Mouse (Mus musculus) embryonic fibroblast, embryonic 13.5 days (primary cell): ENCODE results near the gene Nyap2. TPM values are rescaled to one million over a fixed set of nuclear protein-coding genes. Genes with fewer than 3 reads are reported as not detected.

ENCODE experiments used
- H3K27ac ChIP-seq: 2 replicates; pipeline ENCODE4 v1.5.1; 2012; ENCODE audit warnings: low read length, control low read depth, inconsistent platforms; ENCODE audit not compliant: insufficient read depth
- H3K4me1 ChIP-seq: 2 replicates; pipeline ENCODE4 v1.6.1; 2011; ENCODE audit warnings: low read length; ENCODE audit not compliant: control insufficient read depth, insufficient read depth
- H3K4me3 ChIP-seq: 2 replicates; pipeline ENCODE4 v1.5.1; 2011; ENCODE audit warnings: mild to moderate bottlenecking, control low read depth, low read length; ENCODE audit not compliant: insufficient read depth
- CTCF ChIP-seq: IDR thresholded peaks from 2 replicates; pipeline ENCODE4 v1.5.1; 2011; ENCODE audit warnings: mild to moderate bottlenecking, control low read depth, low read length, moderate library complexity, borderline replicate concordance; ENCODE audit not compliant: insufficient read depth
- POLR2A ChIP-seq: IDR thresholded peaks from 2 replicates; pipeline ENCODE4 v1.6.1; 2011; ENCODE audit warnings: low read depth, mild to moderate bottlenecking, control low read depth, low read length, moderate library complexity
- polyA plus RNA-seq: library from polyadenylated mRNA; stranded (reverse); fragments of >200 nt; gene quantifications from 2 replicates; pipeline ENCODE4 v1.2.4, GENCODE M21; 2011; ENCODE audit warnings: low read depth; ENCODE audit not compliant: missing spikeins, insufficient read length

The Nyap2 gene
- polyA plus RNA-seq, 1 experiment, result 0.14 TPM

- no peaks in the 10 kb centered on the region for H3K4me1 ChIP-seq
- H3K27ac ChIP-seq, result no peak overlapping the region
- H3K4me3 ChIP-seq, result no peak overlapping the region
- TF ChIP-seq POLR2A (no peak), CTCF (no peak)
Observed at GRCm38 (mm10) chr1:81266441-81266840, 189.7 kb downstream of the Nyap2 start.

- Histone ChIP-seq H3K4me3 (no peak overlapping the region), H3K27ac (no peak overlapping the region), H3K4me1 (no peaks in the 10 kb centered on the region)
- TF ChIP-seq CTCF, result no peak
Observed at GRCm38 (mm10) chr1:81280978-81281377, 204.2 kb downstream of the Nyap2 start.

- no peak overlapping the region for H3K4me3 ChIP-seq
- no peak for TF ChIP-seq POLR2A
- no peak for TF ChIP-seq CTCF
- H3K27ac ChIP-seq, result no peak overlapping the region
- no peaks in the 10 kb centered on the region for H3K4me1 ChIP-seq
Observed at GRCm38 (mm10) chr1:81285633-81286032, 208.9 kb downstream of the Nyap2 start.

GRCm38 (mm10) chr1:81287088-81287487 lies 210.3 kb downstream of the Nyap2 start:
- no peak for TF ChIP-seq POLR2A
- no peak for TF ChIP-seq CTCF

GRCm38 (mm10) chr1:81300735-81301134 lies 224.0 kb downstream of the Nyap2 start:
- TF ChIP-seq CTCF, result peak; percentile 49; the same call in 1 of the 2 replicates
- TF ChIP-seq POLR2A, result no peak
- no peak overlapping the region for H3K27ac ChIP-seq
- H3K4me1 ChIP-seq, result no peaks in the 10 kb centered on the region
- H3K4me3 ChIP-seq, result no peak overlapping the region

More at GRCm38 (mm10) chr1:81287088-81287487, 210.3 kb downstream of the Nyap2 start:
- Histone ChIP-seq H3K27ac (no peak overlapping the region), H3K4me1 (no peaks in the 10 kb centered on the region), H3K4me3 (no peak overlapping the region)

GRCm38 (mm10) chr1:81301661-81302060 lies 224.9 kb downstream of the Nyap2 start:
- H3K27ac ChIP-seq, result no peak overlapping the region
- no peaks in the 10 kb centered on the region for H3K4me1 ChIP-seq
- TF ChIP-seq CTCF, result no peak
- TF ChIP-seq POLR2A, result no peak
- H3K4me3 ChIP-seq, result no peak overlapping the region

- H3K4me1 ChIP-seq, result no peaks in the 10 kb centered on the region
- no peak overlapping the region for H3K4me3 ChIP-seq
- H3K27ac ChIP-seq, result no peak overlapping the region
- TF ChIP-seq POLR2A (no peak), CTCF (no peak)
Observed at GRCm38 (mm10) chr1:81303389-81303788, 226.6 kb downstream of the Nyap2 start.

- no peak overlapping the region for H3K27ac ChIP-seq
Observed at GRCm38 (mm10) chr1:81307407-81307806, 230.7 kb downstream of the Nyap2 start.

GRCm38 (mm10) chr1:81307934-81308333 lies 231.2 kb downstream of the Nyap2 start:
- Histone ChIP-seq H3K27ac (no peak overlapping the region), H3K4me1 (no peaks in the 10 kb centered on the region), H3K4me3 (no peak overlapping the region)
- TF ChIP-seq POLR2A, result no peak
- no peak for TF ChIP-seq CTCF

More at GRCm38 (mm10) chr1:81307407-81307806, 230.7 kb downstream of the Nyap2 start:
- no peak overlapping the region for H3K4me3 ChIP-seq
- no peak for TF ChIP-seq CTCF
- TF ChIP-seq POLR2A, result no peak
- no peaks in the 10 kb centered on the region for H3K4me1 ChIP-seq

GRCm38 (mm10) chr1:81310087-81310626 lies 233.4 kb downstream of the Nyap2 start:
- Histone ChIP-seq H3K27ac (no peak overlapping the region), H3K4me1 (no peaks in the 10 kb centered on the region), H3K4me3 (no peak overlapping the region)
- TF ChIP-seq CTCF (peak; percentile 44; the same call in 1 of the 2 replicates), POLR2A (no peak)
